Mouse (Mus musculus) heart, embryonic 10.5 days (tissue): ENCODE results near the gene Mast3. TPM values are rescaled to one million over a fixed set of nuclear protein-coding genes. Genes with fewer than 3 reads are reported as not detected.

Source experiments
- DNase-seq: peaks from one replicate; pipeline ENCODE4 v3.0.0-alpha.2; 2017; ENCODE audit warnings: low spot score
- H3K27ac ChIP-seq: fragments of 300-500 bp; sonication (generic); 2 replicates; pipeline ENCODE4 v1.5.1; 2016; ENCODE audit warnings: mild to moderate bottlenecking
- H3K27me3 ChIP-seq: fragments of 300-500 bp; sonication (generic); 2 replicates; pipeline ENCODE4 v1.6.1; 2016; ENCODE audit warnings: mild to moderate bottlenecking; ENCODE audit not compliant: poor library complexity, insufficient read depth, severe bottlenecking
- H3K36me3 ChIP-seq: fragments of 300-500 bp; sonication (generic); 2 replicates; pipeline ENCODE4 v1.6.1; 2016; ENCODE audit warnings: mild to moderate bottlenecking, moderate library complexity
- H3K4me1 ChIP-seq: fragments of 300-500 bp; sonication (generic); 2 replicates; pipeline ENCODE4 v1.6.1; 2016; ENCODE audit warnings: mild to moderate bottlenecking
- H3K4me3 ChIP-seq: fragments of 300-500 bp; sonication (generic); 2 replicates; pipeline ENCODE4 v1.5.1; 2016; ENCODE audit warnings: mild to moderate bottlenecking, moderate library complexity
- H3K9me3 ChIP-seq: fragments of 300-500 bp; sonication (generic); 2 replicates; pipeline ENCODE4 v1.6.1; 2016; ENCODE audit warnings: mild to moderate bottlenecking, moderate library complexity
- WGBS: fragments of 180-500 bp; shearing (Covaris S2); methylation state at CpG from one replicate; pipeline ENCODE4 v1.1.7; 2016; 5-methylcytosine and 5-hydroxymethylcytosine counted together
- polyA plus RNA-seq: library from polyadenylated mRNA; unstranded; fragments of >200 nt; fragmentation: Nextera tagmentation; extraction: Ambion mirVana; gene quantifications from 2 replicates; pipeline ENCODE4 v1.2.1, GENCODE M21; 2016

Gene Mast3
- 7.9 and 9.3 TPM in 2 replicates for polyA plus RNA-seq

DNA sequence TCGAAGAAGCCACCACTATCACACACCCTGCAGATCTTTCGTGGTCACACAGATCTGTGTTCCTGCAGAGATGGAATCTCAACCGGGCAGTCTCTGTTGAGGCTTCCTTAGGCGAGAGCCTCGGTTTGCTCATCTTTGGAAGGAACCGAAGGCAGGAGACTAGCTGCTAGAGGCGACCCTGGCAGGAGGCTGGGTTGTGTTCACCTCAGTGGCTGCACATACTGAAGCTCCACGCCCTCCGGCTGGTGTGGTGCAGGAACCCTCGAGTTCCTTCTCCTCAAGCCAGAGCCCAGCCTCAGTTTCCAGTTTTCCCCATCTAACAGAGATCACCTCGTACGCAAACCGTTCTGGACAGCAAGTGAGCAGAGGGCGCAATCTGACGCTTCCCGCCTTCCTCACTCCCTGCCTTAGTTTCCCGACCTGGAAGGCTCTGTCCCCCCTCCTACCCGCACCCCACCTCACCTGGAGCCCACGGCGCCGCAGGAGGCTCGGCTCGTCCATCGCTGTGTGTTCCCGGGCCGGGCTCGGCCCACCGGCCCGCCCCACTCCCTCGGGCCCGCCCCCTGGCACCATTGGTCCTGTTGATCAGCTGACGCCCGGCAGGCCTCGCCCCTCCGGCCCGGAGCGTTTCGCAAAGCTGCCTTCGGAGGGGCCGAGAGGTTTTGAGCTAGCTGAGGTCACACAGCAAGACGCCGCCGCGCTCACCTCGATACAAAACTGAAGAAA lies at the start of gene Mast3:
TSS of gene Mast3 (minus strand) at position 574 of the 726 bp plus-strand sequence.
- peak within 1 kb of the TSS; percentile 53 for H3K27ac ChIP-seq

GRCm38 (mm10) chr8:70853863-70854262 lies 49.0 kb upstream of the Mast3 start:
- Histone ChIP-seq H3K27ac (no peak overlapping the region), H3K36me3 (no peaks in the 10 kb centered on the region), H3K4me3 (no peak overlapping the region), H3K27me3 (peaks cover 66% of the 10 kb centered on the region), H3K4me1 (peaks cover 39% of the 10 kb centered on the region), H3K9me3 (no peaks in the 10 kb centered on the region)
- no peak for DNase-seq
- WGBS = 72% methylated on average over 2 of the region's 2 CpGs

More for the DNA sequence above, at the start of gene Mast3:
- H3K27me3 ChIP-seq = peaks cover 88% of the 10 kb centered on the region
- under 1% methylated on average over 45 of the region's 45 CpGs for WGBS
- no peaks in the 10 kb centered on the region for H3K36me3 ChIP-seq
- peak; percentile 94 for DNase-seq
- no peaks in the 10 kb centered on the region for H3K9me3 ChIP-seq
- H3K4me1 ChIP-seq = peaks cover 15% of the 10 kb centered on the region
- H3K4me3 ChIP-seq = peak within 1 kb of the TSS; percentile 59

DNA sequence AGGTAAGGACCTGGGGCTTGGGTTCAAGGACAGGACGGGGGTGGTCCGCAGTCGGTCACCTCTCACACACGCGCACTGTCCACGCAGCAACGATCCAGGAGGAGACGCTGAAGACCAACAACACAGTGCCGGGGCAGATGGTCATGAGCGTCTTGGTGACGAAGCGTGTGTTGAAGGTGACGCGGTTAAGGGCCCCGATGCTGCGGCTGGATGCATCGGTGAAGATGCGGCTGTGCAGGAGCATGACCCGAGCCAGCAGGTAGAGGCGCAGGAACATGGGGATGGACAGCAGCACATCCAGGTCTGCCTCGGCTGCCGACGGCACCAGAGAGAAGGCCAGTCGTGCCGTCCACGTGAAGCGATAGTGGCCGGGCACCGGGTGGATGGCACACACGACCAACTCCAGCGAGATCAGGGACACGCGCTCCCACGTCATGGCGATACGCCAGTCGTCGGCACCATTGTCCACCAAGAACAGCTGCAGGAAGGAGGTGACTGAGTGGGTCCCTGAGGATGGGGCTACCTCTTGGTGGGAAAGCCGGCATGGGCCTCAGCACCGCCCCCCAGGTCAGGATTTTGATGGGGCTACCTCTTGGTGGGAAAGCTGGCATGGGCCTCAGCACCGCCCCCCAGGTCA lies 47.9 kb upstream of the Mast3 start:
- H3K9me3 ChIP-seq = no peaks in the 10 kb centered on the region
- peaks cover 34% of the 10 kb centered on the region for H3K4me1 ChIP-seq
- peaks cover 69% of the 10 kb centered on the region for H3K27me3 ChIP-seq
- H3K4me3 ChIP-seq = no peak overlapping the region
- no peaks in the 10 kb centered on the region for H3K36me3 ChIP-seq
- DNase-seq = no peak
- no peak overlapping the region for H3K27ac ChIP-seq
- WGBS = 83% methylated on average over 41 of the region's 41 CpGs

DNA sequence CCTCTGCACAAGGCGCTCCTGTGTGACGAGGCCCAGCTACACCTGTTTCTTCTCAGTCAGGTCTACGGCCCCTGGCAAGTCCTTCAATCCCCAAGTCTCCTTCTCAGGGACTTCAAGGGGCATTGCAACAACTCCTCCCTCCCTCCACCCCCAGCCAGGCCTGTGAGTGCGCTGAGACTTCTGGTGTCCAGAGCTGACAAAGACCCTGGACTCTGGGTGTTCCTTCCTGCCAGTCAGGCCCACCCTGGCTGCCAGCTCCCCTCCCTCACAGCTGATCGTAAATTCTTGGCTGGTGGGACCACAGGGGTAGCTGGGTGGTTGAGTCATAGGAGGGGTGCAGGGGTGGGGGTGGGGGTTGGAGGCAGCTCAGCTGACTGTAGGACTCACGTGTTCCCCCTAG lies 47.0 kb upstream of the Mast3 start:
- H3K4me1 ChIP-seq = peaks cover 28% of the 10 kb centered on the region
- H3K36me3 ChIP-seq = no peaks in the 10 kb centered on the region
- H3K27me3 ChIP-seq = peaks cover 74% of the 10 kb centered on the region
- H3K4me3 ChIP-seq = no peak overlapping the region
- DNase-seq = no peak
- no peak overlapping the region for H3K27ac ChIP-seq
- no peaks in the 10 kb centered on the region for H3K9me3 ChIP-seq
- WGBS = 48% methylated on average over 6 of the region's 6 CpGs

GRCm38 (mm10) chr8:70850947-70851346 lies 46.1 kb upstream of the Mast3 start:
- no peaks in the 10 kb centered on the region for H3K9me3 ChIP-seq
- H3K27me3 ChIP-seq = peaks cover 76% of the 10 kb centered on the region
- peaks cover 27% of the 10 kb centered on the region for H3K4me1 ChIP-seq
- H3K27ac ChIP-seq = no peak overlapping the region
- 84% methylated on average over 4 of the region's 4 CpGs for WGBS
- no peak for DNase-seq
- no peak overlapping the region for H3K4me3 ChIP-seq
- no peaks in the 10 kb centered on the region for H3K36me3 ChIP-seq

GRCm38 (mm10) chr8:70850132-70850845 lies 45.4 kb upstream of the Mast3 start:
- Histone ChIP-seq H3K27ac (no peak overlapping the region), H3K4me3 (no peak overlapping the region), H3K4me1 (peaks cover 27% of the 10 kb centered on the region), H3K36me3 (no peaks in the 10 kb centered on the region), H3K27me3 (peaks cover 73% of the 10 kb centered on the region), H3K9me3 (no peaks in the 10 kb centered on the region)
- DNase-seq = no peak
- 69% methylated on average over 7 of the region's 7 CpGs for WGBS

DNA sequence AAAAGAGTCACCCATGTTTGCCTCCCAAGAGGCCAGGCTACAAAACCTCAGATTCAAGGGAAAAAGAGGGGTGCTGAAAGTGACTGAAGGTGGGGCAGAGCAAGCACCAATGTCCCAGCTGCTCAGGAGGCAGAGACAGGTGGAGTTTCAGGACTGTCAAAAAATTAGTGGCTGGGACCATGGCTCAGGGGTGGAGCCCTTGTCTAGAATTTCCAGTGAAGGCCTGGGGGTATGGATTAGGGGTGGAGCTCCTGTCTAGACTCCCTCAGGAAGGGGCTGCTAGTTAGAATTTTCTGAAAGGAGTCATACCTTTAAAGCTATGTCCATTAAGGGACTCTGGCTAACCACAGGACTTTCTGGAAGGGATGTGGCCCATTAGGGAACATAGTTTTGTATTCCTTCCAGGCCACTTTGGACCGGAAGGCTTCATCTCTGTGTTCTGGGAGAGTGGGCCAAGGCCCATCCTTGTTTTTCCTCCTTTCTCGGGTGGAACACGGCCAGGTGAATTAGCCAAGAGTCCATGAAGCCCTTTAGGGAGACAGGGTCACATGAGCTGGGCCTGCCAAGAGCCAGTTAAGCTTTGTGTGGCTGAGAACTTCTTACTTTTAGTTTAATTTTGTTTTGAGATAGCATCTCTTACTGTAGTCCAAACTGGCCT lies 44.6 kb upstream of the Mast3 start:
- Histone ChIP-seq H3K27ac (no peak overlapping the region), H3K4me1 (peaks cover 27% of the 10 kb centered on the region), H3K9me3 (no peaks in the 10 kb centered on the region), H3K36me3 (no peaks in the 10 kb centered on the region), H3K4me3 (no peak overlapping the region), H3K27me3 (peaks cover 68% of the 10 kb centered on the region)
- no peak for DNase-seq
- WGBS = 77% methylated on average over 3 of the region's 3 CpGs

DNA sequence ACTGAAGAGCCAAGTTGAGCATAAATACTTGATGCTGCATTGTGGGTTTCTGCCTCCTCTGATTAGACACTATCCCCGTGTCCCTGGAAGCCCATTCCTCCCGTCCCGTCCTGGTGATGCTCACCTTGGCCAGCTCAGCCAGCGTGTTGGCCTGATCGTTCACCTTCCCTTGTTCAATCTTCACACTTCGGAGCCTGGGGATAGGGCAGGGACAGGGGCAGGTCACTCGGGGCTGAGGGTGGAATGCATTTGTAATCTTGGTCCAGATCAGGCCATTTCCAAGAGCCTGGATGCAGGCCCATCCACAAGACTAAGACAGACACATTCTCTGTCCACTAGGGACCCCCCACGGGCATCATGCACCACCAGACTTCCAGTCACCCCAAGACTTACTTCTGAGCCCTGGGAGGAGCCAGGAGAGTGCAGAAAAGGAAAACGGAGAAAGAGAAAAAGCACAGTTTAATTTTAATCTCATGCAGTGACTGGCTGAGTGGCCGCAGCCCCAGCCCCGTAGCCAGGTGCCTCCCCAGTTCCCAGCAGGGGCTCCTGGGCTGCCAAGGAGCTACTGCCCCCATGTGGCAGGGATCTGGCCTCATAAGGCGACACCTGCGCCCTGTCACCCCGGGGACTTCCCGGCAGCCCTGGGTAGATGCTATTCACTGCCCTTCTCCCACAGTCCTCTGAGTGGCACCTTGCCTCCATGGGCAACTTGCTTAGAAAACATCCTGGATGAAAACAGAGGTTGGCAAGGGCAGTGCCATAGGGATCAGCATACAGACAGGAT lies 41.7 kb upstream of the Mast3 start:
- Histone ChIP-seq H3K9me3 (no peaks in the 10 kb centered on the region), H3K4me3 (no peak overlapping the region), H3K27ac (no peak overlapping the region), H3K4me1 (peaks cover 22% of the 10 kb centered on the region), H3K36me3 (no peaks in the 10 kb centered on the region), H3K27me3 (peaks cover 83% of the 10 kb centered on the region)
- DNase-seq = no peak
- WGBS = 52% methylated on average over 15 of the region's 15 CpGs

DNA sequence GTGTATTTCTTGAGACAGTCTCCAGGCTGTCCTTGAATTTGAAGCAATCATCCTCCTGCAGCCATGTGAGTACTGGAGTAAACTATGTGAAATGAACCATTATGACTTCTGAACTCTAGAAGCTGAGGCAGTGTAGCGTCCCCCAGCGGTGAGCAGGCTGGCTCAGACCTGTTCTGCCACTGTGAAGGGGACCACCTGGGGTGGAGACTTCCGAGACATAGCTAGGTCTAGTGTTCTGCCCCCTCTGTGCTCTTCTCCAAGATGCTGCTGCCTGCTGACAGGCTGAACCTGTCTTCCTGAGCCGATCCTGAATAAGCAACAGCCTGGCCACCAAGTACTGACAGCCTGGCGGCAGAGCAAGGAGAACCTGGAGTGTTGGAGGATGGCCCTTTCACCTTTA lies 40.3 kb upstream of the Mast3 start:
- Histone ChIP-seq H3K9me3 (no peaks in the 10 kb centered on the region), H3K27ac (no peak overlapping the region), H3K27me3 (peaks cover 74% of the 10 kb centered on the region), H3K36me3 (no peaks in the 10 kb centered on the region), H3K4me3 (no peak overlapping the region), H3K4me1 (peaks cover 27% of the 10 kb centered on the region)
- WGBS = 44% methylated on average over 5 of the region's 5 CpGs
- no peak for DNase-seq

DNA sequence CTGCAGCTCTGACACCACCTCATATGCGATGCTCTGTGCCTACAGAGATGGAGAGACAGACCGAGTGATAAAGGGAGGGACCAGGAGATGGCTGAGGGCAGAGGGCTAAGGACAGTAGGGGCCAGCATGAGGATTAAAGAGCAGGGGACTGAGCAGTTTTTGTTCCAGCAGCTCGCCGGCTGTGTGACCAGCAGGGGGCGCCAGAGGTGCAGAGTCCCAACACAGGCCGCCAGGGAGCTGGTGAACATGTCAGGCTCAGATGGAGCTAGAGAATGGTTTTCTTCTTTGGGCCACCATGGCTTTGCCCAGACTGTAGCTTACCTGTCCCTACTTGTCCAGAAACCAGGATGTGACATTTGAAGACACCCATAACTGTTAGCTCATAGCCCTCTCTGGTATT lies 39.7 kb upstream of the Mast3 start:
- Histone ChIP-seq H3K4me3 (no peak overlapping the region), H3K27ac (peak overlapping the region; percentile 81; the same call in 1 of the 2 replicates)
- 1% methylated on average over 6 of the region's 6 CpGs for WGBS

DNA sequence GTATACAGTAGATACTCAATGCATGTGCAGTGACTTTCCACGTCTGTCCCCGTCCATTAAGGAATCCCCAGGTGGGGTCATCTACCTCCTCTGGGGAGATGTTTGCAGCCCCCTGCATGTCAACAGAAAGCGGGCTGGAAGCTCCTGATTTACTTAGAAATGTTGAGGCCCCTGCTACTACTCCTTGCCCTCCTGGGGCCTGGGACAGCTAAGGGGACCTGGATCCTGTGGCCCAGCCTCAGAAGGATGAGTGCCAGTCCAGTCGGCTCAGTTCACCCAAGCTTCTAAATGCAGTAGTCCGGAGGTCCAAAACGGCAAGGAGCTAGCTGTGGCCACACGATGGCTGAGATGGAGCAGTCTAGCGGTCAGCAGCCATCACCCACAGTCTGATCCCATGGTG lies 39.1 kb upstream of the Mast3 start:
- DNase-seq = no peak
- Histone ChIP-seq H3K4me1 (peaks cover 33% of the 10 kb centered on the region), H3K9me3 (no peaks in the 10 kb centered on the region), H3K4me3 (no peak overlapping the region), H3K36me3 (no peaks in the 10 kb centered on the region), H3K27ac (peak overlapping the region; percentile 81; the same call in 1 of the 2 replicates), H3K27me3 (peaks cover 64% of the 10 kb centered on the region)
- WGBS = 77% methylated on average over 8 of the region's 8 CpGs

More for the DNA sequence above, 39.7 kb upstream of the Mast3 start:
- no peaks in the 10 kb centered on the region for H3K36me3 ChIP-seq
- peak; percentile 95 for DNase-seq
- no peaks in the 10 kb centered on the region for H3K9me3 ChIP-seq
- H3K27me3 ChIP-seq = peaks cover 69% of the 10 kb centered on the region
- peaks cover 31% of the 10 kb centered on the region for H3K4me1 ChIP-seq

- 70% methylated on average over 5 of the region's 5 CpGs for WGBS
- no peaks in the 10 kb centered on the region for H3K36me3 ChIP-seq
- H3K27ac ChIP-seq = peak overlapping the region; percentile 81; the same call in 1 of the 2 replicates
- peak; percentile 92 for DNase-seq
- H3K27me3 ChIP-seq = peaks cover 58% of the 10 kb centered on the region
- H3K9me3 ChIP-seq = no peaks in the 10 kb centered on the region
- H3K4me1 ChIP-seq = peaks cover 39% of the 10 kb centered on the region
- H3K4me3 ChIP-seq = no peak overlapping the region
These were observed 38.4 kb upstream of the Mast3 start for GRCm38 (mm10) chr8:70843214-70843773.
